ENCODE assay signal across 8 mouse cellular contexts in genomic region chr7:102440822-102441656, GRCm38 (mm10). TPM values are rescaled to one million over a fixed set of nuclear protein-coding genes. Genes with fewer than 3 reads are reported as not detected.
DNase-seq lines count a peak whose midpoint lies in the region; ATAC-seq and TF ChIP-seq lines count a peak whose summit lies in the region.

No protein-coding gene starts in this region.

- 53% methylated on average over 15 of the region's 15 CpGs for WGBS in heart, embryonic 10.5 days
- WGBS in forebrain, embryonic 15.5 days = 55% methylated on average over 15 of the region's 15 CpGs
- 46% methylated on average over 15 of the region's 15 CpGs for WGBS in liver, embryonic 16.5 days (ENCODE audit: insufficient replicate concordance)

- no peak overlapping the region for H3K9ac ChIP-seq in forebrain, embryonic 15.5 days (replicated peaks)
- H3K9ac ChIP-seq in liver, embryonic 16.5 days (ENCODE audit: low read depth, low read length) = peak overlapping the region; percentile 96

- H3K27ac ChIP-seq in heart, embryonic 10.5 days = peak overlapping the region; percentile 93
- no peak overlapping the region; the same call in 1 of the 2 replicates for H3K27ac ChIP-seq in forebrain, embryonic 15.5 days (replicated peaks)
- peak overlapping the region; percentile 96 for H3K27ac ChIP-seq in liver, embryonic 16.5 days (ENCODE audit: low read length)

- H3K4me3 ChIP-seq in heart, embryonic 10.5 days = peak overlapping the region; percentile 76
- peak overlapping the region; percentile 92; the same call in 1 of the 2 replicates for H3K4me3 ChIP-seq in G1E (ENCODE audit: low read depth, low read length)
- peak overlapping the region; percentile 76 for H3K4me3 ChIP-seq in forebrain, embryonic 15.5 days
- peak overlapping the region; percentile 91 for H3K4me3 ChIP-seq in liver, embryonic 16.5 days (ENCODE audit: low read depth, low read length)

- peaks cover 22% of the 10 kb centered on the region for H3K36me3 ChIP-seq in heart, embryonic 10.5 days
- peaks cover 28% of the 10 kb centered on the region for H3K36me3 ChIP-seq in G1E (replicated peaks)
- H3K36me3 ChIP-seq in forebrain, embryonic 15.5 days = peaks cover 7% of the 10 kb centered on the region
- H3K36me3 ChIP-seq in liver, embryonic 16.5 days (ENCODE audit: control insufficient read depth, insufficient read depth) = peaks cover 7% of the 10 kb centered on the region

- TF ChIP-seq CTCF in G1E (IDR thresholded peaks at IDR 0.05; ENCODE audit: low read depth, low read length) = no peak

- H3K27me3 ChIP-seq in heart, embryonic 10.5 days (ENCODE audit: insufficient read depth, poor library complexity, severe bottlenecking) = peaks cover 18% of the 10 kb centered on the region
- H3K27me3 ChIP-seq in G1E (ENCODE audit: insufficient read depth, low read length) = no peaks in the 10 kb centered on the region
- H3K27me3 ChIP-seq in forebrain, embryonic 15.5 days = no peaks in the 10 kb centered on the region
- H3K27me3 ChIP-seq in liver, embryonic 16.5 days (ENCODE audit: control insufficient read depth, insufficient read depth, low read depth, low read length) = no peaks in the 10 kb centered on the region

- no peak for DNase-seq in heart, embryonic 10.5 days (ENCODE audit: low spot score)
- DNase-seq in heart, adult 9 months (ENCODE audit: low spot score in 2 of 2) = no peak
- DNase-seq in G1E (ENCODE audit: low spot score) = peak; percentile 15
- no peak for DNase-seq in left cerebral cortex, adult 8-10 months (ENCODE audit: low spot score in 2 of 2)
- no peak for DNase-seq in spleen, adult 18-20 months
- DNase-seq in left cerebral cortex, adult 11 months (ENCODE audit: low spot score) = no peak

- H3K9me3 ChIP-seq in heart, embryonic 10.5 days = no peaks in the 10 kb centered on the region
- no peaks in the 10 kb centered on the region for H3K9me3 ChIP-seq in G1E (replicated peaks)
- H3K9me3 ChIP-seq in forebrain, embryonic 15.5 days = no peaks in the 10 kb centered on the region
- H3K9me3 ChIP-seq in liver, embryonic 16.5 days (replicated peaks; ENCODE audit: control insufficient read depth, low read length) = no peaks in the 10 kb centered on the region

- ATAC-seq in G1E (ENCODE audit: extremely low read depth, insufficient number of reproducible peaks, low FRiP score, poor library complexity, severe bottlenecking) = no peak
- peak; percentile 33 for ATAC-seq in forebrain, embryonic 15.5 days (replicated peaks)
- ATAC-seq in liver, embryonic 16.5 days (ENCODE audit: low read depth) = no peak

- peak overlapping the region; percentile 23 for H3K4me2 ChIP-seq in forebrain, embryonic 15.5 days (replicated peaks)
- H3K4me2 ChIP-seq in liver, embryonic 16.5 days (ENCODE audit: low read depth, low read length) = peak overlapping the region; percentile 73

- H3K4me1 ChIP-seq in heart, embryonic 10.5 days = peaks cover 13% of the 10 kb centered on the region
- peaks cover 27% of the 10 kb centered on the region for H3K4me1 ChIP-seq in G1E (ENCODE audit: insufficient read depth, low read depth, low read length)
- peaks cover 19% of the 10 kb centered on the region for H3K4me1 ChIP-seq in forebrain, embryonic 15.5 days
- H3K4me1 ChIP-seq in liver, embryonic 16.5 days (ENCODE audit: control insufficient read depth, low read depth, low read length) = peaks cover 15% of the 10 kb centered on the region

RNA-seq across cellular contexts. Expression of gene Rrm1, which starts 0.5 kb away (rescaled TPM):
- polyA plus RNA-seq in heart, embryonic 10.5 days (2016; fragmentation: Nextera tagmentation; extraction: Ambion mirVana) = 190 and 198 TPM in 2 replicates
- 264 and 285 TPM in 2 replicates for total RNA-seq in G1E (2014; fragmentation: Nextera tagmentation)
- 524 and 591 TPM in 2 replicates for total RNA-seq in G1E (2017)
- polyA plus RNA-seq in G1E (2012) = 64.3 and 131 TPM in 2 replicates
- polyA plus RNA-seq in forebrain, embryonic 15.5 days (2015; fragmentation: Nextera tagmentation; extraction: Ambion mirVana) = 95.7 and 101 TPM in 2 replicates
- polyA plus RNA-seq in liver, embryonic 16.5 days (2015; fragmentation: Nextera tagmentation; extraction: Ambion mirVana) = 153 and 174 TPM in 2 replicates
- 10 to 100 TPM; 12.1 to 14.6 (median 13.2) TPM for total RNA-seq in left cerebral cortex, adult 8-10 months (2022)

RNA-seq across cellular contexts. Expression of gene Olfr543, which starts 40.4 kb away (rescaled TPM):
- 0.19 and 0.22 TPM in 2 replicates for polyA plus RNA-seq in heart, embryonic 10.5 days (2016; fragmentation: Nextera tagmentation; extraction: Ambion mirVana)
- not detected in 2 replicates for total RNA-seq in G1E (2014; fragmentation: Nextera tagmentation)
- 0.27 TPM in 1 of 2 replicates, not detected in the other for total RNA-seq in G1E (2017)
- not detected in 2 replicates for polyA plus RNA-seq in G1E (2012)
- polyA plus RNA-seq in forebrain, embryonic 15.5 days (2015; fragmentation: Nextera tagmentation; extraction: Ambion mirVana) = 0.23 and 0.38 TPM in 2 replicates
- polyA plus RNA-seq in liver, embryonic 16.5 days (2015; fragmentation: Nextera tagmentation; extraction: Ambion mirVana) = 0.30 and 0.43 TPM in 2 replicates
- total RNA-seq in left cerebral cortex, adult 8-10 months (2022) = not detected

RNA-seq across cellular contexts. Expression of gene Olfr544, which starts 47.1 kb away (rescaled TPM):
- 0.04 TPM in 2 replicates for polyA plus RNA-seq in heart, embryonic 10.5 days (2016; fragmentation: Nextera tagmentation; extraction: Ambion mirVana)
- total RNA-seq in G1E (2014; fragmentation: Nextera tagmentation) (not detected in 2 replicates), G1E (2017) (0.12 TPM in 1 of 2 replicates, not detected in the other)
- not detected in 2 replicates for polyA plus RNA-seq in G1E (2012)
- polyA plus RNA-seq in forebrain, embryonic 15.5 days (2015; fragmentation: Nextera tagmentation; extraction: Ambion mirVana) = 0.06 and 0.13 TPM in 2 replicates
- polyA plus RNA-seq in liver, embryonic 16.5 days (2015; fragmentation: Nextera tagmentation; extraction: Ambion mirVana) = 0.05 and 0.08 TPM in 2 replicates
- not detected for total RNA-seq in left cerebral cortex, adult 8-10 months (2022)

RNA-seq across cellular contexts. Expression of gene Olfr545, which starts 58.3 kb away (rescaled TPM):
- polyA plus RNA-seq in heart, embryonic 10.5 days (2016; fragmentation: Nextera tagmentation; extraction: Ambion mirVana) = 0.11 TPM in 1 of 2 replicates, not detected in the other
- total RNA-seq in G1E (2014; fragmentation: Nextera tagmentation) (not detected in 2 replicates), G1E (2017) (0.05 TPM in 1 of 2 replicates, not detected in the other)
- polyA plus RNA-seq in G1E (2012) = not detected in 2 replicates
- polyA plus RNA-seq in forebrain, embryonic 15.5 days (2015; fragmentation: Nextera tagmentation; extraction: Ambion mirVana) = 0.05 and 0.15 TPM in 2 replicates
- polyA plus RNA-seq in liver, embryonic 16.5 days (2015; fragmentation: Nextera tagmentation; extraction: Ambion mirVana) = not detected in 2 replicates
- not detected for total RNA-seq in left cerebral cortex, adult 8-10 months (2022)
